Mouse (Mus musculus) brain, embryonic 14.5 days (tissue): ENCODE measurements at regions not wholly inside any gene's neighbourhood (a gene's known extent, or its start where the extent isn't known, plus 50 kb on each side); places are given as distances from the start of the nearest gene placed in this dataset.

ENCODE experiments used
- DNase-seq: peaks from one replicate; pipeline ENCODE4 v3.0.0-alpha.2; 2011; ENCODE audit warnings: low read depth
- CTCF ChIP-seq: fragments of 200-500 bp; IDR thresholded peaks from 2 replicates; pipeline ENCODE4 v1.5.1; 2012; ENCODE audit warnings: inconsistent platforms, mild to moderate bottlenecking, moderate library complexity, borderline replicate concordance; ENCODE audit not compliant: insufficient read depth, insufficient read length; ENCODE audit errors: extremely low read depth
- POLR2A ChIP-seq: fragments of 200-500 bp; IDR thresholded peaks from 2 replicates; pipeline ENCODE4 v1.6.1; 2012; ENCODE audit warnings: mild to moderate bottlenecking, inconsistent platforms, borderline replicate concordance; ENCODE audit not compliant: poor library complexity, insufficient read depth, insufficient read length, severe bottlenecking; ENCODE audit errors: extremely low read depth

DNA sequence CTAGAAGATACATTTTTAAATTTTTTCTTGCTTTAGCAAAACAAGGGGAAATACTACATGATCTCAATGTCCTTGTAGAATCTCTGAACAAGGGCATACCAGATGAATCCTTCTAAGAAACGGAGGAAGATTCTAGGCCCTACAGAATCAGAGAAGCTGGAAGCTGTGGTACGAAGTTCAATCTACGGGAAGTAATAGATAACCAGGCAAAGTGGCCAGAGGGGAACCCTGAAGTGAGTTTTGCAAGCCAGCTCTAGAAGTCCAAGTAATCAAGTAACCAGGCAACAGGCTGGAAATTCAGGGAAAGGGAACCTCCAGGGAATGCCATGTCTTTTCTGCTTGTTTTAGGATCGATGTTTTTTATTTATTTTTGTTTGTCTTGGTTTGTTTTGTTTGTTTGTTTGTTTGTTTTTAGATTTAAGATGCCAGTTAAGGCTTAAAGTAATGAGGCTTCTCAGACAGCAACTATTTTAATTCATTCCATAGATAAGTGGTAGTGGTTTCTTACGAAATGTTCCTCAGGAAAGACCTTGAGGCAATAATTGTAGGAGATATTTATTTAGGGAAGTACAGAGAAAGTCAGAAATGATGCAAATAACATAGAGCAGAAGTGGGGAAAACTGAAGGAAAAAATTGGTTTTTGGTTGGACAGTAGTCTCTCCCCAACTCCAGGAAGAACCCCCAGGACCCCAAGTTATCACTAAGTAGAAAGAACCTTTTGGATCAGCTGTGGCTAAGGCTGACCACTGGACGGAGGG, 420.7 kb downstream of the Lipi start:
- TF ChIP-seq POLR2A (no peak), CTCF (no peak)
- no peak for DNase-seq

DNA sequence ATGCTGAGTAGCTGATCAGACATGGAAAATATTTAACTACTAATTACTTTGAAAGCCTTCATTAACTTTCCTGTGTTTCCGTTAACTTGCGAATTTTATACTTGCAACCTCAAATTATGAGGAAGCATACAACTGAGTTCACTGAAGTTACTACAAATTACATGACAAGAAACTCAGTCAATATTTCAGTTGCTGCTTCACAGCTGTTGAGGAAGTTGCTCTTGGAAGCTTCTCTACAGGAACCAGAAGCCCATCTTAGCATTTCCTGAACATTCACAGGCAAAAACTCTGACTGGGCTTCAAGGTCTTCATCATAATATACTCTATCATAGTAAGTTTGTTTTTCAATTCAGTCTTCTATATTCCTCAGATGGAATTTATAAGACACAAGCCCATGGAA, 426.1 kb downstream of the Lipi start:
- TF ChIP-seq CTCF (no peak), POLR2A (no peak)

DNA sequence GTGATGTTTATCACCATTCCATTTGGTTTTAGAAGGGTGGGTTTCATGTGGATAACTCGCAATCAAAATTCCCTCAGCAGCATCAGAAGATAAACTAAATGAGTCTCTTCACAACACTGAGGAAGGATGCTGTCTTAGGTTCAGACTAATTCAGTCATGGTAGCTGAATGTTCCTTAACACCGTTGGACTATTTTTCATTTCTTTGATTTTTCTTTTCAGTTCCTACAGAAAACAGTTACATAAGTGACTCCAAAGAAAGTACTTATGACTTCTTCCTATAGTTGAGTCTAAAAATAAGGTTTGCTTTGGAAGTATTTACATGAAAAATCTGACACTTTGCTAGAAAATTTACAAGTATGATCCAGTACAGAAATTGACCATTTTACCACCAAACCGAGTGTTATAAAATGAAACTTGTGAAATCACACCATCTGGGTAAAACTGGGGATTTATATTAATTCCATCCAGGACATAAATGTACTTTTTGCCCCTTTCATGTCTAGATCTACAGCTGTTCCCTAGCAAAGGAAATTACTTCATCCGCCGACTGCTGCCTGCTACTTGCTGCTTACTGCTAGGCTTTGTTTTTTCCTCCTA, 430.3 kb downstream of the Lipi start:
- TF ChIP-seq POLR2A (no peak), CTCF (no peak)
- DNase-seq = no peak

More for the DNA sequence above, 426.1 kb downstream of the Lipi start:
- no peak for DNase-seq
